Mouse (Mus musculus) lung, embryonic 15.5 days (tissue): Measurements from ENCODE around the gene Sf3b5. TPM values are rescaled to one million over a fixed set of nuclear protein-coding genes. Genes with fewer than 3 reads are reported as not detected.
"Not testable (repeated sequence)": the region's sequence is repeated elsewhere in the genome, so short reads cannot be mapped to it uniquely, and the experiment has no call there.

Source experiments
- ATAC-seq: fragments of 200-750 bp; cut with Nextera tagmentation; 2 replicates; pipeline ENCODE4 v1.8.0; 2017; ENCODE audit warnings: moderate number of reproducible peaks, borderline replicate concordance; ENCODE audit not compliant: low FRiP score, low TSS enrichment; ENCODE audit errors: extremely low read depth
- H3K27ac ChIP-seq: fragments of 300-500 bp; sonication (generic); 2 replicates; pipeline ENCODE4 v1.5.1; 2015; ENCODE audit warnings: moderate library complexity, mild to moderate bottlenecking, inconsistent platforms
- H3K27me3 ChIP-seq: fragments of 300-500 bp; sonication (generic); 2 replicates; pipeline ENCODE4 v1.6.1; 2015; ENCODE audit warnings: inconsistent platforms
- H3K36me3 ChIP-seq: fragments of 300-500 bp; sonication (generic); 2 replicates; pipeline ENCODE4 v1.6.1; 2015; ENCODE audit warnings: inconsistent platforms
- H3K4me1 ChIP-seq: fragments of 300-500 bp; sonication (generic); 2 replicates; pipeline ENCODE4 v1.6.1; 2015; ENCODE audit warnings: inconsistent platforms
- H3K4me2 ChIP-seq: fragments of 300-500 bp; sonication (generic); 2 replicates; pipeline ENCODE4 v1.6.1; 2015; ENCODE audit warnings: inconsistent platforms, mild to moderate bottlenecking, moderate library complexity
- H3K4me3 ChIP-seq: fragments of 300-500 bp; sonication (generic); 2 replicates; pipeline ENCODE4 v1.5.1; 2015; ENCODE audit warnings: mild to moderate bottlenecking, inconsistent platforms
- H3K9ac ChIP-seq: fragments of 300-500 bp; sonication (generic); 2 replicates; pipeline ENCODE4 v1.6.1; 2015; ENCODE audit warnings: inconsistent platforms
- H3K9me3 ChIP-seq: fragments of 300-500 bp; sonication (generic); 2 replicates; pipeline ENCODE4 v1.6.1; 2016; ENCODE audit warnings: inconsistent platforms
- WGBS: fragments of 180-500 bp; shearing (Covaris S2); methylation state at CpG from one replicate; pipeline ENCODE4 v1.1.7; 2015; 5-methylcytosine and 5-hydroxymethylcytosine counted together
- polyA plus RNA-seq: library from polyadenylated mRNA; unstranded; fragments of >200 nt; fragmentation: Nextera tagmentation; extraction: Ambion mirVana; gene quantifications from 2 replicates; pipeline ENCODE4 v1.2.1, GENCODE M21; 2015

Sf3b5 gene
- polyA plus RNA-seq, 1 experiment from 2014 or later: 35.8 TPM

GRCm38 (mm10) chr10:13016573-13016972 is 11.4 kb downstream of the Sf3b5 start:
- H3K27ac ChIP-seq: no peak overlapping the region
- no peaks in the 10 kb centered on the region for H3K27me3 ChIP-seq
- H3K4me1 ChIP-seq: no peaks in the 10 kb centered on the region
- peak; percentile 49; the same call in 1 of the 2 replicates for ATAC-seq
- no peak overlapping the region for H3K4me2 ChIP-seq
- no peaks in the 10 kb centered on the region for H3K36me3 ChIP-seq
- H3K9ac ChIP-seq: no peak overlapping the region
- no peaks in the 10 kb centered on the region for H3K9me3 ChIP-seq
- no peak overlapping the region for H3K4me3 ChIP-seq
- 25% methylated on average over 4 of the region's 4 CpGs for WGBS

GRCm38 (mm10) chr10:13018510-13018909 is 13.4 kb downstream of the Sf3b5 start:
- H3K27me3 ChIP-seq: no peaks in the 10 kb centered on the region
- H3K4me3 ChIP-seq: no peak overlapping the region
- H3K36me3 ChIP-seq: no peaks in the 10 kb centered on the region
- no peak for ATAC-seq
- H3K9ac ChIP-seq: no peak overlapping the region
- 61% methylated on average over 7 of the region's 7 CpGs for WGBS
- no peak overlapping the region for H3K27ac ChIP-seq
- H3K4me1 ChIP-seq: no peaks in the 10 kb centered on the region
- no peak overlapping the region for H3K4me2 ChIP-seq
- H3K9me3 ChIP-seq: no peaks in the 10 kb centered on the region

- H3K4me3 ChIP-seq: no peak overlapping the region
- WGBS: 78% methylated on average over 5 of the region's 5 CpGs
- ATAC-seq: no peak
Measured at GRCm38 (mm10) chr10:13019026-13019425, 13.9 kb downstream of the Sf3b5 start.

GRCm38 (mm10) chr10:13022103-13022502 is 17.0 kb downstream of the Sf3b5 start:
- Histone ChIP-seq H3K4me1 (no peaks in the 10 kb centered on the region), H3K4me2 (no peak overlapping the region), H3K4me3 (no peak overlapping the region), H3K9ac (no peak overlapping the region), H3K9me3 (no peaks in the 10 kb centered on the region), H3K36me3 (no peaks in the 10 kb centered on the region), H3K27ac (no peak overlapping the region), H3K27me3 (no peaks in the 10 kb centered on the region)
- WGBS: 86% methylated on average over 4 of the region's 4 CpGs
- no peak for ATAC-seq

More at GRCm38 (mm10) chr10:13019026-13019425, 13.9 kb downstream of the Sf3b5 start:
- Histone ChIP-seq H3K27ac (no peak overlapping the region), H3K4me1 (no peaks in the 10 kb centered on the region), H3K36me3 (no peaks in the 10 kb centered on the region), H3K9ac (no peak overlapping the region), H3K27me3 (no peaks in the 10 kb centered on the region), H3K4me2 (no peak overlapping the region), H3K9me3 (no peaks in the 10 kb centered on the region)

GRCm38 (mm10) chr10:13023985-13024384 is 18.8 kb downstream of the Sf3b5 start:
- not testable (repeated sequence) for H3K27ac ChIP-seq, H3K4me2 ChIP-seq, ATAC-seq, H3K9me3 ChIP-seq, H3K4me1 ChIP-seq, H3K27me3 ChIP-seq, H3K4me3 ChIP-seq, H3K36me3 ChIP-seq, H3K9ac ChIP-seq
- WGBS: 63% methylated on average over 3 of the region's 3 CpGs

GRCm38 (mm10) chr10:13027702-13028101 is 22.6 kb downstream of the Sf3b5 start:
- no peaks in the 10 kb centered on the region for H3K36me3 ChIP-seq
- H3K9me3 ChIP-seq: no peaks in the 10 kb centered on the region
- no peak overlapping the region for H3K27ac ChIP-seq
- WGBS: 79% methylated on average over 5 of the region's 5 CpGs
- no peaks in the 10 kb centered on the region for H3K4me1 ChIP-seq
- H3K9ac ChIP-seq: no peak overlapping the region
- no peak overlapping the region for H3K4me2 ChIP-seq
- no peak for ATAC-seq
- no peak overlapping the region for H3K4me3 ChIP-seq
- H3K27me3 ChIP-seq: no peaks in the 10 kb centered on the region

GRCm38 (mm10) chr10:13028215-13028614 is 23.1 kb downstream of the Sf3b5 start:
- H3K9me3 ChIP-seq: no peaks in the 10 kb centered on the region
- WGBS: 91% methylated on average over 1 of the region's 1 CpGs
- H3K4me1 ChIP-seq: no peaks in the 10 kb centered on the region
- no peak overlapping the region for H3K4me2 ChIP-seq
- H3K9ac ChIP-seq: no peak overlapping the region
- H3K27me3 ChIP-seq: no peaks in the 10 kb centered on the region
- no peak overlapping the region for H3K27ac ChIP-seq
- ATAC-seq: no peak
- no peak overlapping the region for H3K4me3 ChIP-seq
- H3K36me3 ChIP-seq: no peaks in the 10 kb centered on the region

- Histone ChIP-seq H3K4me3 (no peak overlapping the region), H3K27ac (no peak overlapping the region), H3K27me3 (no peaks in the 10 kb centered on the region), H3K9ac (no peak overlapping the region), H3K9me3 (no peaks in the 10 kb centered on the region), H3K4me1 (no peaks in the 10 kb centered on the region), H3K36me3 (no peaks in the 10 kb centered on the region), H3K4me2 (no peak overlapping the region)
- ATAC-seq: no peak
- 90% methylated on average over 5 of the region's 5 CpGs for WGBS
Measured at GRCm38 (mm10) chr10:13029416-13029815, 24.3 kb downstream of the Sf3b5 start.

- no peak overlapping the region for H3K4me2 ChIP-seq
- H3K9ac ChIP-seq: no peak overlapping the region
- H3K27ac ChIP-seq: no peak overlapping the region
- no peaks in the 10 kb centered on the region for H3K4me1 ChIP-seq
- no peaks in the 10 kb centered on the region for H3K36me3 ChIP-seq
- WGBS: 77% methylated on average over 3 of the region's 3 CpGs
- no peaks in the 10 kb centered on the region for H3K27me3 ChIP-seq
- H3K4me3 ChIP-seq: no peak overlapping the region
- no peaks in the 10 kb centered on the region for H3K9me3 ChIP-seq
- ATAC-seq: no peak
Measured at GRCm38 (mm10) chr10:13035270-13035669, 30.1 kb downstream of the Sf3b5 start.

GRCm38 (mm10) chr10:13039637-13040174 is 34.6 kb downstream of the Sf3b5 start:
- ATAC-seq: no peak
- WGBS: 77% methylated on average over 5 of the region's 5 CpGs
- H3K9me3 ChIP-seq: no peaks in the 10 kb centered on the region
- no peaks in the 10 kb centered on the region for H3K27me3 ChIP-seq
- no peak overlapping the region for H3K27ac ChIP-seq
- H3K4me2 ChIP-seq: no peak overlapping the region
- no peaks in the 10 kb centered on the region for H3K4me1 ChIP-seq
- H3K36me3 ChIP-seq: no peaks in the 10 kb centered on the region
- H3K4me3 ChIP-seq: no peak overlapping the region
- no peak overlapping the region for H3K9ac ChIP-seq

- no peak overlapping the region for H3K27ac ChIP-seq
- WGBS: 87% methylated on average over 11 of the region's 11 CpGs
- H3K4me1 ChIP-seq: no peaks in the 10 kb centered on the region
- no peak overlapping the region for H3K4me2 ChIP-seq
- no peaks in the 10 kb centered on the region for H3K27me3 ChIP-seq
- H3K9ac ChIP-seq: no peak overlapping the region
- H3K36me3 ChIP-seq: no peaks in the 10 kb centered on the region
- no peak for ATAC-seq
- H3K9me3 ChIP-seq: no peaks in the 10 kb centered on the region
- H3K4me3 ChIP-seq: no peak overlapping the region
Measured at GRCm38 (mm10) chr10:13044659-13045058, 39.5 kb downstream of the Sf3b5 start.

GRCm38 (mm10) chr10:13047816-13048215 is 42.7 kb downstream of the Sf3b5 start:
- ATAC-seq: no peak
- Histone ChIP-seq H3K4me2 (no peak overlapping the region), H3K9me3 (no peaks in the 10 kb centered on the region), H3K27me3 (no peaks in the 10 kb centered on the region), H3K4me1 (no peaks in the 10 kb centered on the region), H3K4me3 (no peak overlapping the region), H3K36me3 (no peaks in the 10 kb centered on the region), H3K27ac (no peak overlapping the region), H3K9ac (no peak overlapping the region)
- 18% methylated on average over 4 of the region's 4 CpGs for WGBS

- Histone ChIP-seq H3K9me3 (no peaks in the 10 kb centered on the region), H3K4me1 (peaks cover 10% of the 10 kb centered on the region), H3K4me2 (no peak overlapping the region), H3K9ac (no peak overlapping the region), H3K27me3 (peaks cover 25% of the 10 kb centered on the region), H3K4me3 (no peak overlapping the region), H3K36me3 (no peaks in the 10 kb centered on the region), H3K27ac (no peak overlapping the region)
- WGBS: 68% methylated on average over 6 of the region's 6 CpGs
- no peak for ATAC-seq
Measured at GRCm38 (mm10) chr10:13056863-13057381, 51.8 kb downstream of the Sf3b5 start.
